Mouse (Mus musculus) liver, embryonic 14.5 days (tissue): Measurements from ENCODE around the gene Mesp2.

ENCODE experiments used
- CTCF ChIP-seq: IDR thresholded peaks from 2 replicates; pipeline ENCODE4 v1.5.1; 2016; ENCODE audit warnings: antibody characterized with exemption, low read depth, control low read depth
- EP300 ChIP-seq: IDR thresholded peaks from 2 replicates; pipeline ENCODE4 v1.6.1; 2016; ENCODE audit warnings: antibody characterized with exemption, low read depth

DNA sequence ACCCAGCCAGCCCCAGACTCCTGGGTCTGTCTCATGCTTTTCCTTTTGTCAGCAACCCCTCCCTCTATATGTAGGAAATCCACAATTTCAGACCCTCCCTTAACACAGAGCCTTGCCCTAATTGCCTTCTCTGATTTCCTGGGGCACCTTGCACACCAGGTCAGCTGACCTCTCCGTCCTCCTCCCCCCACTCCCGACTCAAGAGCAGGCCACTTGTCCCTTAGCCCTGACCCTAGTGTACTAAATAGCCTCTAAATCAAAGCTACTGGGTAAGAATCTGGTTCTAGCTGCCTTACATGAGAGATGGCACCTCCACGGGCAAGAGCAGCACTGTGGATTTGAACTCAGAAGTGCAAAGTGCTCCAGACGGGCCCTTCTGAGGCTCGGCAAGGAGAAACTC, 8.5 kb upstream of the Mesp2 start:
- TF ChIP-seq CTCF (no peak), EP300 (no peak)
